Mouse (Mus musculus) embryonic facial prominence, embryonic 10.5 days (tissue): ENCODE data around the gene Sap30. TPM values are rescaled to one million over a fixed set of nuclear protein-coding genes. Genes with fewer than 3 reads are reported as not detected.
"Not testable (repeated sequence)": the region's sequence is repeated elsewhere in the genome, so short reads cannot be mapped to it uniquely, and the experiment has no call there.

Experiments
- DNase-seq: peaks from one replicate; pipeline ENCODE4 v3.0.0-alpha.2; 2017; ENCODE audit warnings: low spot score
- H3K27ac ChIP-seq: fragments of 300-500 bp; sonication (generic); replicated peaks from 2 replicates; pipeline ENCODE4 v1.5.1; 2016; ENCODE audit warnings: mild to moderate bottlenecking
- H3K27me3 ChIP-seq: fragments of 300-500 bp; sonication (generic); replicated peaks from 2 replicates; pipeline ENCODE4 v1.6.1; 2016; ENCODE audit warnings: low read depth, mild to moderate bottlenecking; ENCODE audit not compliant: poor library complexity, severe bottlenecking
- H3K36me3 ChIP-seq: fragments of 300-500 bp; sonication (generic); replicated peaks from 2 replicates; pipeline ENCODE4 v1.6.1; 2016; ENCODE audit warnings: mild to moderate bottlenecking, moderate library complexity
- H3K4me1 ChIP-seq: fragments of 300-500 bp; sonication (generic); 2 replicates; pipeline ENCODE4 v1.6.1; 2016
- H3K4me3 ChIP-seq: fragments of 300-500 bp; sonication (generic); 2 replicates; pipeline ENCODE4 v1.5.1; 2016; ENCODE audit warnings: mild to moderate bottlenecking, moderate library complexity
- H3K9me3 ChIP-seq: fragments of 300-500 bp; sonication (generic); 2 replicates; pipeline ENCODE4 v1.6.1; 2016; ENCODE audit warnings: mild to moderate bottlenecking
- WGBS: fragments of 180-500 bp; shearing (Covaris S2); methylation state at CpG from one replicate; pipeline ENCODE4 v1.1.7; 2016; 5-methylcytosine and 5-hydroxymethylcytosine counted together
- polyA plus RNA-seq: library from polyadenylated mRNA; unstranded; fragments of >200 nt; fragmentation: Nextera tagmentation; extraction: Ambion mirVana; gene quantifications from 2 replicates; pipeline ENCODE4 v1.2.1, GENCODE M21; 2016

Sap30 gene
- polyA plus RNA-seq, 1 experiment from 2014 or later, result 72.8 TPM

GRCm38 (mm10) chr8:57512141-57513056, 24.7 kb upstream of the Sap30 start:
- Histone ChIP-seq H3K9me3 (no peaks in the 10 kb centered on the region), H3K36me3 (peaks cover 48% of the 10 kb centered on the region), H3K4me1 (peaks cover 18% of the 10 kb centered on the region), H3K27me3 (no peaks in the 10 kb centered on the region), H3K4me3 (peak overlapping the region; percentile 92), H3K27ac (peak overlapping the region; percentile 100)
- peak; percentile 80 for DNase-seq
- under 1% methylated on average over 96 of the region's 96 CpGs for WGBS

- H3K36me3 ChIP-seq, result peaks cover 39% of the 10 kb centered on the region
- peak; percentile 100 for DNase-seq
- under 1% methylated on average over 63 of the region's 63 CpGs for WGBS
Measured at GRCm38 (mm10) chr8:57511316-57512118, 23.9 kb upstream of the Sap30 start, which contains the start of gene Hmgb2. Hmgb2 (plus strand) TSS chr8:57511907.

GRCm38 (mm10) chr8:57510791-57511315, 23.2 kb upstream of the Sap30 start:
- no peaks in the 10 kb centered on the region for H3K27me3 ChIP-seq
- DNase-seq, result no peak

More at GRCm38 (mm10) chr8:57511316-57512118, 23.9 kb upstream of the Sap30 start, which contains the start of gene Hmgb2:
- Histone ChIP-seq H3K4me1 (peaks cover 18% of the 10 kb centered on the region), H3K27me3 (no peaks in the 10 kb centered on the region), H3K9me3 (no peaks in the 10 kb centered on the region), H3K27ac (peak within 1 kb of the TSS; percentile 100), H3K4me3 (peak within 1 kb of the TSS; percentile 92)

GRCm38 (mm10) chr8:57508657-57509056, 21.0 kb upstream of the Sap30 start:
- H3K4me1 ChIP-seq, result peaks cover 13% of the 10 kb centered on the region
- peaks cover 13% of the 10 kb centered on the region for H3K36me3 ChIP-seq
- no peak overlapping the region for H3K27ac ChIP-seq
- no peak for DNase-seq
- 83% methylated on average over 4 of the region's 4 CpGs for WGBS
- H3K27me3 ChIP-seq, result no peaks in the 10 kb centered on the region
- no peak overlapping the region for H3K4me3 ChIP-seq
- no peaks in the 10 kb centered on the region for H3K9me3 ChIP-seq

More at GRCm38 (mm10) chr8:57510791-57511315, 23.2 kb upstream of the Sap30 start:
- Histone ChIP-seq H3K27ac (peak overlapping the region; percentile 100), H3K9me3 (no peaks in the 10 kb centered on the region), H3K36me3 (peaks cover 33% of the 10 kb centered on the region), H3K4me3 (peak overlapping the region; percentile 92), H3K4me1 (peaks cover 18% of the 10 kb centered on the region)
- WGBS, result 2% methylated on average over 31 of the region's 31 CpGs

GRCm38 (mm10) chr8:57507556-57508063, 19.9 kb upstream of the Sap30 start:
- Histone ChIP-seq H3K27me3 (no peaks in the 10 kb centered on the region), H3K27ac (no peak overlapping the region), H3K4me1 (peaks cover 9% of the 10 kb centered on the region), H3K9me3 (no peaks in the 10 kb centered on the region), H3K4me3 (no peak overlapping the region), H3K36me3 (peaks cover 5% of the 10 kb centered on the region)
- DNase-seq, result no peak
- WGBS, result 87% methylated on average over 4 of the region's 4 CpGs

- H3K27me3 ChIP-seq, H3K4me1 ChIP-seq, H3K36me3 ChIP-seq, H3K27ac ChIP-seq, H3K9me3 ChIP-seq, H3K4me3 ChIP-seq: not testable (repeated sequence)
- 86% methylated on average over 1 of the region's 1 CpGs for WGBS
- DNase-seq, result peak; percentile 6
Measured at GRCm38 (mm10) chr8:57505500-57505899, 17.8 kb upstream of the Sap30 start.

- Histone ChIP-seq H3K9me3 (no peaks in the 10 kb centered on the region), H3K4me3 (no peak overlapping the region), H3K27ac (no peak overlapping the region; the same call in 1 of the 2 replicates), H3K27me3 (no peaks in the 10 kb centered on the region), H3K36me3 (peaks cover 2% of the 10 kb centered on the region; the same call in 1 of the 2 replicates), H3K4me1 (peaks cover 3% of the 10 kb centered on the region; the same call in 1 of the 2 replicates)
- DNase-seq, result peak; percentile 83
- 52% methylated on average over 5 of the region's 5 CpGs for WGBS
Measured at GRCm38 (mm10) chr8:57503641-57504040, 16.0 kb upstream of the Sap30 start.

GRCm38 (mm10) chr8:57498847-57499511, 11.3 kb upstream of the Sap30 start:
- no peak overlapping the region for H3K27ac ChIP-seq

GRCm38 (mm10) chr8:57498494-57498846, 10.8 kb upstream of the Sap30 start:
- Histone ChIP-seq H3K9me3 (no peaks in the 10 kb centered on the region), H3K4me3 (no peak overlapping the region), H3K27me3 (no peaks in the 10 kb centered on the region), H3K36me3 (0 out of 2 replicates have a peak, but pooled peaks cover 8% of the 10 kb centered on the region), H3K27ac (no peak overlapping the region), H3K4me1 (peaks cover 6% of the 10 kb centered on the region; the same call in 1 of the 2 replicates)
- WGBS, result 59% methylated on average over 8 of the region's 8 CpGs
- DNase-seq, result no peak

More at GRCm38 (mm10) chr8:57498847-57499511, 11.3 kb upstream of the Sap30 start:
- DNase-seq, result no peak
- H3K9me3 ChIP-seq, result no peaks in the 10 kb centered on the region
- H3K4me3 ChIP-seq, result no peak overlapping the region
- peaks cover 6% of the 10 kb centered on the region; the same call in 1 of the 2 replicates for H3K4me1 ChIP-seq
- H3K27me3 ChIP-seq, result no peaks in the 10 kb centered on the region
- H3K36me3 ChIP-seq, result 0 out of 2 replicates have a peak, but pooled peaks cover 8% of the 10 kb centered on the region
- 74% methylated on average over 17 of the region's 17 CpGs for WGBS

- H3K4me3 ChIP-seq, result no peak overlapping the region
- 0 out of 2 replicates have a peak, but pooled peaks cover 5% of the 10 kb centered on the region for H3K36me3 ChIP-seq
- H3K27ac ChIP-seq, result no peak overlapping the region
- H3K4me1 ChIP-seq, result peaks cover 4% of the 10 kb centered on the region; the same call in 1 of the 2 replicates
- DNase-seq, result no peak
- WGBS, result 95% methylated on average over 4 of the region's 4 CpGs
- no peaks in the 10 kb centered on the region for H3K9me3 ChIP-seq
- no peaks in the 10 kb centered on the region for H3K27me3 ChIP-seq
Measured at GRCm38 (mm10) chr8:57491873-57492272, 4.2 kb upstream of the Sap30 start.

- Histone ChIP-seq H3K36me3 (peaks cover 6% of the 10 kb centered on the region), H3K4me3 (no peak overlapping the region), H3K4me1 (peaks cover 12% of the 10 kb centered on the region), H3K27ac (no peak overlapping the region), H3K9me3 (no peaks in the 10 kb centered on the region), H3K27me3 (no peaks in the 10 kb centered on the region)
- DNase-seq, result no peak
Measured at GRCm38 (mm10) chr8:57489896-57490295, 2.2 kb upstream of the Sap30 start.
